Mouse (Mus musculus): Measurements from ENCODE around the gene 2010300C02Rik. TPM values are rescaled to one million over a fixed set of nuclear protein-coding genes. Genes with fewer than 3 reads are reported as not detected.
"Not testable (repeated sequence)": the region's sequence is repeated elsewhere in the genome, so short reads cannot be mapped to it uniquely, and the experiment has no call there.

2010300C02Rik gene
- total RNA-seq, 2 experiments from 2014 or later, result 268 to 288 TPM

GRCm38 (mm10) chr1:37605694-37606093 is 114.2 kb downstream of the 2010300C02Rik start:
- not testable (repeated sequence) for DNase-seq (ENCODE audit: low spot score in 2 of 2)

GRCm38 (mm10) chr1:37603206-37603605 is 116.7 kb downstream of the 2010300C02Rik start:
- intact Hi-C loops (cut with DNase I), result no loop called here
- no peak for DNase-seq (ENCODE audit: low spot score in 2 of 2)

More at GRCm38 (mm10) chr1:37605694-37606093, 114.2 kb downstream of the 2010300C02Rik start:
- intact Hi-C loops (cut with DNase I), result not testable (repeated sequence)

- no peak for DNase-seq (ENCODE audit: low spot score in 2 of 2)
- intact Hi-C loops (cut with DNase I), result no loop called here
These were observed 117.6 kb downstream of the 2010300C02Rik start for GRCm38 (mm10) chr1:37602268-37602667.

GRCm38 (mm10) chr1:37601461-37601860 is 118.4 kb downstream of the 2010300C02Rik start:
- DNase-seq (ENCODE audit: low spot score in 2 of 2), result no peak
- intact Hi-C loops (cut with DNase I), result no loop called here

GRCm38 (mm10) chr1:37600640-37601175 is 119.2 kb downstream of the 2010300C02Rik start:
- intact Hi-C loops (cut with DNase I), result no loop called here
- DNase-seq (ENCODE audit: low spot score in 2 of 2), result no peak

- intact Hi-C loops (cut with DNase I), result no loop called here
- DNase-seq (ENCODE audit: low spot score in 2 of 2), result no peak
These were observed 120.9 kb downstream of the 2010300C02Rik start for GRCm38 (mm10) chr1:37598986-37599385.

GRCm38 (mm10) chr1:37594812-37595211 is 125.1 kb downstream of the 2010300C02Rik start:
- intact Hi-C loops (cut with DNase I); DNase-seq (ENCODE audit: low spot score in 2 of 2): not testable (repeated sequence)

- intact Hi-C loops (cut with DNase I), result no loop called here
- DNase-seq (ENCODE audit: low spot score in 2 of 2), result peak; percentile 38 to 52
These were observed 133.9 kb downstream of the 2010300C02Rik start for GRCm38 (mm10) chr1:37585809-37586480.

- intact Hi-C loops (cut with DNase I), result no loop called here
- DNase-seq (ENCODE audit: low spot score in 2 of 2), result no peak
These were observed 136.0 kb downstream of the 2010300C02Rik start for GRCm38 (mm10) chr1:37583795-37584464.

- intact Hi-C loops (cut with DNase I), result no loop called here
- no peak for DNase-seq (ENCODE audit: low spot score in 2 of 2)
These were observed 136.7 kb downstream of the 2010300C02Rik start for GRCm38 (mm10) chr1:37583167-37583566.

GRCm38 (mm10) chr1:37579686-37580085 is 140.2 kb downstream of the 2010300C02Rik start:
- no peak for DNase-seq (ENCODE audit: low spot score in 2 of 2)
- intact Hi-C loops (cut with DNase I), result no loop called here

- no peak for DNase-seq (ENCODE audit: low spot score in 2 of 2)
- intact Hi-C loops (cut with DNase I), result no loop called here
These were observed 147.2 kb downstream of the 2010300C02Rik start for GRCm38 (mm10) chr1:37572528-37573272.

GRCm38 (mm10) chr1:37568379-37568778 is 151.5 kb downstream of the 2010300C02Rik start:
- intact Hi-C loops (cut with DNase I), result no loop called here
- DNase-seq (ENCODE audit: low spot score in 2 of 2), result no peak

GRCm38 (mm10) chr1:37566754-37567153 is 153.1 kb downstream of the 2010300C02Rik start:
- DNase-seq (ENCODE audit: low spot score in 2 of 2), result no peak
- intact Hi-C loops (cut with DNase I), result no loop called here

GRCm38 (mm10) chr1:37566344-37566743 is 153.5 kb downstream of the 2010300C02Rik start:
- intact Hi-C loops (cut with DNase I), result no loop called here
- no peak for DNase-seq (ENCODE audit: low spot score in 2 of 2)

- intact Hi-C loops (cut with DNase I), result no loop called here
- DNase-seq (ENCODE audit: low spot score in 2 of 2), result no peak
These were observed 154.5 kb downstream of the 2010300C02Rik start for GRCm38 (mm10) chr1:37565396-37565795.

GRCm38 (mm10) chr1:37561955-37562354 is 157.9 kb downstream of the 2010300C02Rik start:
- intact Hi-C loops (cut with DNase I), result no loop called here
- no peak for DNase-seq (ENCODE audit: low spot score in 2 of 2)

All from left cerebral cortex, postnatal 36 days (tissue).